Mouse (Mus musculus) midbrain, embryonic 13.5 days (tissue): ENCODE measurements around the gene Tmem198. TPM values are rescaled to one million over a fixed set of nuclear protein-coding genes. Genes with fewer than 3 reads are reported as not detected.

Experiments
- ATAC-seq: fragments of 200-750 bp; cut with Nextera tagmentation; 2 replicates; pipeline ENCODE4 v1.8.0; 2017; ENCODE audit warnings: mild to moderate bottlenecking, moderate TSS enrichment, moderate library complexity
- H3K27ac ChIP-seq: fragments of 300-500 bp; sonication (generic); 2 replicates; pipeline ENCODE4 v1.5.1; 2015; ENCODE audit warnings: inconsistent platforms, mild to moderate bottlenecking, moderate library complexity
- H3K27me3 ChIP-seq: fragments of 300-500 bp; sonication (generic); 2 replicates; pipeline ENCODE4 v1.6.1; 2015; ENCODE audit warnings: mild to moderate bottlenecking, inconsistent platforms
- H3K36me3 ChIP-seq: fragments of 300-500 bp; sonication (generic); 2 replicates; pipeline ENCODE4 v1.6.1; 2015; ENCODE audit warnings: mild to moderate bottlenecking, inconsistent platforms
- H3K4me1 ChIP-seq: fragments of 300-500 bp; sonication (generic); replicated peaks from 2 replicates; pipeline ENCODE4 v1.6.1; 2015; ENCODE audit warnings: inconsistent platforms
- H3K4me2 ChIP-seq: fragments of 300-500 bp; sonication (generic); replicated peaks from 2 replicates; pipeline ENCODE4 v1.6.1; 2015; ENCODE audit warnings: moderate library complexity, mild to moderate bottlenecking, inconsistent platforms
- H3K4me3 ChIP-seq: fragments of 300-500 bp; sonication (generic); replicated peaks from 2 replicates; pipeline ENCODE4 v1.5.1; 2015; ENCODE audit warnings: mild to moderate bottlenecking, inconsistent platforms
- H3K9ac ChIP-seq: fragments of 300-500 bp; sonication (generic); replicated peaks from 2 replicates; pipeline ENCODE4 v1.6.1; 2015; ENCODE audit warnings: mild to moderate bottlenecking, inconsistent platforms
- H3K9me3 ChIP-seq: fragments of 300-500 bp; sonication (generic); 2 replicates; pipeline ENCODE4 v1.6.1; 2016; ENCODE audit warnings: mild to moderate bottlenecking, inconsistent platforms
- WGBS: fragments of 180-500 bp; shearing (Covaris S2); methylation state at CpG from one replicate; pipeline ENCODE4 v1.1.7; 2015; 5-methylcytosine and 5-hydroxymethylcytosine counted together
- polyA plus RNA-seq: library from polyadenylated mRNA; unstranded; fragments of >200 nt; fragmentation: Nextera tagmentation; extraction: Ambion mirVana; gene quantifications from 2 replicates; pipeline ENCODE4 v1.2.1, GENCODE M21; 2015

Gene Tmem198
- polyA plus RNA-seq = 46.1 and 47.3 TPM in 2 replicates

DNA sequence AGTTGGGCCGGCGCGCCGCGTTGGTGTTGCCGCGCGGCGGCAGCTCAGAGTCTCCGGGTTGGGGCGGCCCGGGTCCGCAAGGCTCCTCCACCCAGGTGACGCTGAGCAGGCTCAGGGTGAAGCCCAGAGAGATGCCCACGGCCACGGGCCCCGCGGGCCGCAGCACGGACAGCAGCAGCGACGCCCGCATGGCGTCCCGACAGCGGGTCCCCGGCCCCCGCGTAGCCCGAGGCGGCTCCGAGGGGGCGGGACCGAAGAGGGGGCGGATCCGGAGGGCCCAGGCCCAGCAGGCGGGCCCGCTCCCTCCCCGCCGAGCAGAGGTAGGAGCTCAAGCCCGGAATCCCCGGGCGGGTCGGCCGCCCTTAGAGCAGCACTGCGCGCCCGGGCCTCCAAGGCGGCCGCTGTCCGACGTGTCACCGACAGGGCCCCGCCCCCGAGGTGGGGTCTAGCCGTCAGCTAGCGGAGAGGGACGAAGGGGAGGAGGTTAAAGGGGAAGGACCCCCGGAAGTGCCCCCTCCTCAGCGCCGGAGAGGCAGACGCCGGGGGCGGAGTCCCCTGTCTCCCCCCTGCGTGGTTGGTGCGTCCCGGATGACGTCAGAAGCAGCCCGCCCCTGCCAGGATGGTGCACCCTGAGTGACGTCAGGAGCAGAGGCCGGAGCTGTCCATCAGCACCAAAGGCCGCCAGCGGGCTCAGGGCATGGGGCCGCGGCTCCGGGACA is at the start of gene Tmem198, which contains the start of gene Chpf:
Gene Tmem198, plus strand, starts transcription at position 617 of the 719 bp plus-strand sequence.
Gene Chpf, minus strand, starts transcription at position 392 of the 719 bp plus-strand sequence.
- Histone ChIP-seq H3K36me3 (peaks cover 44% of the 10 kb centered on the region), H3K4me2 (peak within 1 kb of the TSS; percentile 88)
- under 1% methylated on average over 59 of the region's 76 CpGs for WGBS

DNA sequence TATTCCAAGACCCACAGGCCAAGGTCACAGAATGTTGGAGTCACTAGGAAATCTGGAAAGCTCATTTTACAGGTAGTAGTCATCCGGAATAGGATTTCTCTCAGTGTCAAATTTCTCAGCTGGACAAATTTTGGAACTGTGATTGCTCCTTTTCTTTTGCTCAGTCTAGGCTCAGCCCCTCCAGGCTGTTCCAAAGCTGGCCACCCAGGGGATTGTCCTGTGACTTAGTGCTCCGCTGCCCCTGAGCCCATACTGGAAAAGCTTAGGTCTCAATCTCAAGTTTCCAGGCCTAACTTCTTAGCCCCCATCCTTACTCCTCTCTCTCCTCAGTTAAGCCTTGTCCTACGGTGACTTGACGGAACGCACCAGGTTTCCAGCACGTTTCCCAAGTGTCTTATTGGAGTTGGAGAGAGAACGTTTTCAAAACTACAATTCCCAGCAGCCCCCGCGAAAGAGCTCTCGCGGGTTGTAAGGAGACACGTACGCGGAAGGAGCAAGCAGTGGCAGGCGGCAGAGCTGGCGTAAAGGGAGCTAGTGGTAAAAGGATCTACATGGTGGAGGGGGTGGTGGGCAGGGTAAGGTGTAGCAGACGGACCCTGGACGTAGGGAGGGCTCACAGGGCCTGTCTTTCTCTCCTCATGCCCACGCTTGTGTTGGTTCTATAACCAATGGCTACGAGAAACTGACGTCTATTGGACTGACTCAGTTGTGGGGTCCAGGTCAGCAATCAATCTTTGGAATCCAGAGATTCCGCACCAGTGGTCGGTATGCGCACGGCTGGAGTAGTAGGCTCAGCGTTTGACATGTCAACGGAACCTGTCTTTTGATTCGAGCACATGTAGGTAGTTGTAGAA is 43.6 kb upstream of the Tmem198 start, which contains the start of gene Gmppa:
Gene Gmppa, plus strand, starts transcription at position 456 of the 854 bp plus-strand sequence.
- Histone ChIP-seq H3K27me3 (peaks cover 11% of the 10 kb centered on the region; the same call in 1 of the 2 replicates), H3K27ac (peak within 1 kb of the TSS; percentile 63), H3K4me2 (peak within 1 kb of the TSS; percentile 72), H3K36me3 (peaks cover 4% of the 10 kb centered on the region; the same call in 1 of the 2 replicates), H3K9me3 (no peaks in the 10 kb centered on the region), H3K9ac (peak within 1 kb of the TSS; percentile 68), H3K4me3 (peak within 1 kb of the TSS; percentile 56), H3K4me1 (peaks cover 32% of the 10 kb centered on the region)
- peak; percentile 90 for ATAC-seq
- WGBS = 5% methylated on average over 28 of the region's 28 CpGs

More for the DNA sequence above, at the start of gene Tmem198, which contains the start of gene Chpf:
- Histone ChIP-seq H3K4me3 (peak within 1 kb of the TSS; percentile 85), H3K27me3 (peaks cover 29% of the 10 kb centered on the region), H3K9me3 (no peaks in the 10 kb centered on the region), H3K4me1 (peaks cover 61% of the 10 kb centered on the region), H3K27ac (peak within 1 kb of the TSS; percentile 90), H3K9ac (peak within 1 kb of the TSS; percentile 93)
- peak; percentile 91 for ATAC-seq

DNA sequence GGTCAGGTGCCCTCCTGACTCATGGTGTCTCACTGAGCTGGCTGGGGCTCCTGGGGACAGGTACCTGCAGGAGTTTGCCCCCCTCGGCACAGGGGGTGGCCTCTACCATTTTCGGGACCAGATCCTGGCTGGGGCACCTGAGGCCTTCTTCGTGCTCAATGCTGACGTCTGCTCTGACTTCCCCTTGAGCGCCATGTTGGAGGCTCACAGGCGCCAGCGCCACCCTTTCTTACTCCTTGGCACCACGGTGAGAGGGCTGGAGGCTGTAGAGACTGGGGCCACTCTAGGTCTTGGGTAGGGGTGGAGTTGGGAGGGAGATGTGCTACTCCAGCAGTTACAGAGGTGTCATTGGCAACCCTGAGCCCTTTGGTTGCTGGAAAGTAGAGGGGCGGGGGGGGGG is 40.5 kb upstream of the Tmem198 start:
- Histone ChIP-seq H3K36me3 (peaks cover 8% of the 10 kb centered on the region; the same call in 1 of the 2 replicates), H3K27ac (no peak overlapping the region), H3K4me3 (no peak overlapping the region), H3K4me1 (peaks cover 61% of the 10 kb centered on the region), H3K27me3 (no peaks in the 10 kb centered on the region), H3K4me2 (no peak overlapping the region), H3K9me3 (no peaks in the 10 kb centered on the region), H3K9ac (no peak overlapping the region)
- 81% methylated on average over 8 of the region's 9 CpGs for WGBS
- no peak for ATAC-seq

DNA sequence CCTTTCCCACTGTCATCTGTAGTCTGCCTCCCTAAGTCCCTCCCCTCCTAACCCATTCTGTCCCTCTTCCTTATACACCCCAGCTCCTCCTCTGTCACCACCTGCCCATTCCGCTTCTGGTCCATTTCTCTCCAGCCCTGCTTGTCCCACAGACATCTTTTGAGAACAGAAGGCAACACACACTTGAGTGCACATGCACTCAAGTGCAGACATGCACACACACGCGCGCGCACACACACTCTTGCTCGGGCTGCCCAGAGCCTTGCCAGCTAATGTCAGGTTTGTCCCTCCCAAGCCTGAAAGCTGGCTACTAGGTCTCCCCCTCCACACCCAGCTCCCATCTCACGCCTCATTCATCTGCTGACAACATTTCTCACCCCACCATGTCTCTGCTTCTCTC is 38.7 kb upstream of the Tmem198 start:
- no peak for ATAC-seq
- 96% methylated on average over 7 of the region's 7 CpGs for WGBS

DNA sequence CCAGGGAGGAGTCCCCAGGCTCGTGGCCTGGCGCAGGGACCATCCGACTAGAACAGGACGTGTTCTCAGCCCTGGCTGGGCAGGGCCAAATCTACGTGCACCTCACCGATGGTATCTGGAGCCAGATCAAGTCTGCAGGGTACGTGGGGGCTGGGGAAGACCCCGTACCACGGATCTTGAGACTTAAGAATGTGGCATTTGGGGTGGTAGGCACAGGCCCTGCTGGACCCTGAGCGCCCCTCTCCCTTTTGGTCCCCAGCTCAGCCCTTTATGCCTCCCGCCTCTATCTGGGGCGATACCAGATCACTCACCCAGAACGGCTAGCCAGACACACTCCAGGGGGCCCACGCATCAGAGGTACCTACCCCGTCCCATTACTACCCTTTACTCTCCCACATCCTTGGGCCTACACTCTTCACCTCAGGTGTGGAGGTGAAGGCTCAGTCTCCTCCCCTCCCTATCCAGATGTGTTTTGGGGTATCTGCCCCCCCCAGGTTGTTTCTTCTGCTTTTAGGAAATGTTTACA is 37.8 kb upstream of the Tmem198 start:
- WGBS = 75% methylated on average over 15 of the region's 15 CpGs
- H3K36me3 ChIP-seq = peaks cover 8% of the 10 kb centered on the region; the same call in 1 of the 2 replicates
- no peaks in the 10 kb centered on the region; the same call in 1 of the 2 replicates for H3K27me3 ChIP-seq
- H3K9ac ChIP-seq = no peak overlapping the region
- H3K4me1 ChIP-seq = peaks cover 81% of the 10 kb centered on the region
- H3K4me3 ChIP-seq = no peak overlapping the region
- H3K9me3 ChIP-seq = no peaks in the 10 kb centered on the region
- H3K27ac ChIP-seq = no peak overlapping the region
- no peak overlapping the region for H3K4me2 ChIP-seq
- ATAC-seq = no peak

More for the DNA sequence above, 38.7 kb upstream of the Tmem198 start:
- peaks cover 78% of the 10 kb centered on the region for H3K4me1 ChIP-seq
- H3K36me3 ChIP-seq = peaks cover 8% of the 10 kb centered on the region; the same call in 1 of the 2 replicates
- H3K27me3 ChIP-seq = no peaks in the 10 kb centered on the region; the same call in 1 of the 2 replicates
- no peak overlapping the region for H3K4me3 ChIP-seq
- no peak overlapping the region for H3K4me2 ChIP-seq
- no peak overlapping the region for H3K9ac ChIP-seq
- H3K9me3 ChIP-seq = no peaks in the 10 kb centered on the region
- H3K27ac ChIP-seq = no peak overlapping the region

DNA sequence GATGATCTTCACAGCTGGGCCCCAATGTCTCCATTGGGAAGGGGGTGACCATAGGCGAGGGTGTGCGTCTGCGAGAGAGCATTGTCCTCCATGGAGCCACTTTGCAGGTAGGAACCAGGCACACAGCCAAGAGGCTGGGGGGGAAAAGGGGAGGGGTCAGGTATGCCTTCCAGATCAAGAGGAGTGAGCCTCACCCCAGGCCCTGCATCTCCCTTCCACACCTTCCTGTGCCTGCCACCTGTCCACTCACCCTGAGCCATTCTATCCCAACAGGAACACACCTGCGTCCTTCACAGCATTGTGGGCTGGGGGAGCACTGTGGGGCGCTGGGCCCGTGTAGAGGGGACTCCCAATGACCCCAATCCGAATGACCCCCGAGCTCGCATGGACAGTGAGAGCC is 37.2 kb upstream of the Tmem198 start:
- peaks cover 8% of the 10 kb centered on the region; the same call in 1 of the 2 replicates for H3K36me3 ChIP-seq

DNA sequence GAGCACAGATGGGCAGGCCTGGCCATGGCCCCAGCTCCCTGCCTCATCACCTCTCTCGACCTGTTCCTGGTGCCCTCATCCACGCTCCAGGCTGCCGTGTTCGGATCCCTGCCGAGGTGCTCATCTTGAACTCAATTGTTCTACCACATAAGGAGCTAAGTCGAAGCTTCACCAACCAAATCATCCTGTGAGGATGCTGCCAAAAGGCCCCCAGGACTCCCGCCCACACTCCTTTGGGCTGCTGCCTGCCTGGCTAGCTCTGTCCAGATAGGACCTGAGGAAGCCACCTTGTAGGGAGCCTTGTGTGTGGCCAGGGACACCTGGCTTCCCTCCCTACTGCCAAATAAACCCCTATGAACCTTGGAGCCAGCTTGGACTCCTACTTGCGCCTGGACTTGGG is 36.5 kb upstream of the Tmem198 start:
- ATAC-seq = no peak
- H3K9ac ChIP-seq = peak overlapping the region; percentile 51; the same call in 1 of the 2 replicates
- H3K4me1 ChIP-seq = peaks cover 83% of the 10 kb centered on the region
- no peaks in the 10 kb centered on the region; the same call in 1 of the 2 replicates for H3K27me3 ChIP-seq
- H3K4me3 ChIP-seq = no peak overlapping the region
- peak overlapping the region; percentile 94 for H3K27ac ChIP-seq
- WGBS = 17% methylated on average over 8 of the region's 8 CpGs
- H3K4me2 ChIP-seq = peak overlapping the region; percentile 73
- H3K9me3 ChIP-seq = no peaks in the 10 kb centered on the region
- H3K36me3 ChIP-seq = peaks cover 8% of the 10 kb centered on the region; the same call in 1 of the 2 replicates

More for the DNA sequence above, 37.2 kb upstream of the Tmem198 start:
- 80% methylated on average over 9 of the region's 9 CpGs for WGBS
- Histone ChIP-seq H3K9me3 (no peaks in the 10 kb centered on the region), H3K9ac (no peak overlapping the region), H3K27me3 (no peaks in the 10 kb centered on the region; the same call in 1 of the 2 replicates), H3K4me2 (no peak overlapping the region), H3K4me3 (no peak overlapping the region), H3K4me1 (peaks cover 81% of the 10 kb centered on the region), H3K27ac (peak overlapping the region; percentile 94)
- ATAC-seq = no peak

DNA sequence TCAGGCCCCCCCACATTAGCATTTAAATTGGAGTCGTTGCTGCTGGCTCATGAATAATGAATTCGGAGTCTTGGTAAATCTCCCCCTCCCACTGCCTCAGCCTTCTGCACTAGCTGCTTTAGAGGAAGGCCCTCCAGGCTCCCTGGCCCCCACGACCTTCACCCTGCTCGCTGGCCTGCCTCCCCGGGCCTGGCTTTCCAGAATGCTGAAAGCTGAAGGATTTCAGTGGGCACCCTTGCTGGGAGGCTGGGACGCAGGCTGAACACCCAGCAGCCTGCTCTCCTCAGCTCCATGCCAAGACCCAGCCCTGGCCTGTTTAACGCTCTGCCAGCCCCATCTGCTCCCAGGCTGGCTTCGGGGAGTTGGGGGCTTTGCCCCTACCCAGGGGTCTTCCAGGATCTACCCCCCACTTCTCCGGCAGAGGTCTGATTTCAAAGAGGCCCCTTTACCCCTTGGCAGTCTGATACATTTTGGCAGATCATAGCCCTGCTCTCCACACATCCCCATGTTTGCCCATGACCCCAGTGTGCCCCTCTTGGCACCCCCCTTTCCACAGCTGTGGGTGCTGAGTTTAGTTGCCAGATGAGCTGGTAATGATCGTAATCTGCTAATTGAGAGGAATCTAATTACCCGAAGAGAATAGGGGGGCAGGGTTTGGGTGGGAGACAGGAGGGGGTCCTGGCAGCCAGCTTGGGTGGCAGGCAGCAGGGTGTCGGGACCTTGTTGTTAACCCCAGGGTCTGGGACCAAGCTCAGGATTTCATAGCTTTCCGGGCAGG is 35.9 kb upstream of the Tmem198 start:
- Histone ChIP-seq H3K36me3 (peaks cover 8% of the 10 kb centered on the region; the same call in 1 of the 2 replicates), H3K4me2 (peak overlapping the region; percentile 73), H3K27ac (peak overlapping the region; percentile 94), H3K9me3 (no peaks in the 10 kb centered on the region), H3K9ac (peak overlapping the region; percentile 51; the same call in 1 of the 2 replicates), H3K27me3 (no peaks in the 10 kb centered on the region; the same call in 1 of the 2 replicates), H3K4me1 (peaks cover 89% of the 10 kb centered on the region), H3K4me3 (no peak overlapping the region)
- WGBS = 14% methylated on average over 13 of the region's 13 CpGs
- ATAC-seq = peak; percentile 10; the same call in 1 of the 2 replicates

DNA sequence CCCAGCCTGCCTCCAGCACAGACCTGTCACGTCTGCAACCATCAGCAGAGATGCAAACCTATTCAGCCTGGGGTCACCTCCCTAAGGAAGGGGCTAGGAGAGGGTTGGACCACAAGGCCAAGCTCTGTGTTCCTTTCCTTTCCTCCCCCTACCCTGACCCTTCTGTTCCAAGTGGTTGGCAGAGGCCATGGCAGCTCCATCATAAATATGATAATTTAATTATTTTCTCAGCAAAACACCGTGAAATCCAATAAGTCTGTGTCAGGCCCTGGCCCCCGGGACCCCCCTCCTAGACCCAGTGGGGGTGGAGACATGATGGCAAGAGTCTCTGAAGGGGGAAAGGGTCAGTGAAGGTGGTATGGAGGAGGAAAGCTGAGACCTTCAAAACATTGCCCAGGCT is 35.1 kb upstream of the Tmem198 start:
- peaks cover 7% of the 10 kb centered on the region for H3K27me3 ChIP-seq
- WGBS = 7% methylated on average over 3 of the region's 3 CpGs
- peak overlapping the region; percentile 73 for H3K4me2 ChIP-seq
- H3K4me3 ChIP-seq = peak overlapping the region; percentile 9
- 0 out of 2 replicates have a peak, but pooled peaks have one; percentile 6 for ATAC-seq
- H3K4me1 ChIP-seq = peaks cover 91% of the 10 kb centered on the region
- peak overlapping the region; percentile 51 for H3K9ac ChIP-seq
- H3K27ac ChIP-seq = peak overlapping the region; percentile 94
- H3K36me3 ChIP-seq = peaks cover 8% of the 10 kb centered on the region; the same call in 1 of the 2 replicates
- H3K9me3 ChIP-seq = no peaks in the 10 kb centered on the region

DNA sequence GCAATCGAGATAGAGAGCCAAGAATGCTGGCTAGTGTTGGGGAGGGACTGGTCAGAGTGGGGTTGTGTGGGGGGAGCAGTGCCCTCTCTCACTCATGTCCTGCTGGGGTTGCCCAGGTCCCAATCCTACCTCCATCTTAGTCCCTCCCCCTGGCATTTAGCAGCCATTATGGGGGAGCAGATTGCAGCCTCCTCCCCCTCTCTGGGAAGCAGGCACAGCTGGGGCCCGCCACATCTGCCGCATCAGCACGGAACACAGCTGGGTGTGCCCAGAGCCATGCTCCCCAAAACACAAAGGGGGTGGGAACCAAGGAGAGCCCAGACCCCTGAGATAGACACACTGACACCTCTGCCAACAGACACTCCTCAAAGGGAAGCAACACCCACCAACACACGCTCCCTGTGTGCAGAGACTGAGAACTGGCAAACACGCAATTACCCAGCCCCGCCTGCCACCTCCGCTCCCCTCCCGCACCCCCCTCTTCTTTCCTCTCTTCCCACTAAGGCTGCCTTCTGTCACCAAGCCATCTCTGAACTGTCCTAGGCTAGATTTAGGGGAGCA is 34.1 kb upstream of the Tmem198 start:
- peak overlapping the region; percentile 27 for H3K4me3 ChIP-seq
- peak overlapping the region; percentile 73 for H3K4me2 ChIP-seq
- peak overlapping the region; percentile 51 for H3K9ac ChIP-seq
- H3K27me3 ChIP-seq = peaks cover 16% of the 10 kb centered on the region
- H3K9me3 ChIP-seq = no peaks in the 10 kb centered on the region
- peak; percentile 5 for ATAC-seq
- WGBS = 8% methylated on average over 9 of the region's 9 CpGs
- H3K36me3 ChIP-seq = peaks cover 8% of the 10 kb centered on the region; the same call in 1 of the 2 replicates
- H3K4me1 ChIP-seq = peaks cover 94% of the 10 kb centered on the region
- peak overlapping the region; percentile 94 for H3K27ac ChIP-seq
